Mouse (Mus musculus) midbrain, embryonic 16.5 days (tissue): Measurements from ENCODE around the gene Cnot4. TPM values are rescaled to one million over a fixed set of nuclear protein-coding genes. Genes with fewer than 3 reads are reported as not detected.

Source experiments
- ATAC-seq: fragments of 200-750 bp; cut with Nextera tagmentation; 2 replicates; pipeline ENCODE4 v1.8.0; 2017; ENCODE audit warnings: moderate TSS enrichment
- H3K27ac ChIP-seq: fragments of 300-500 bp; sonication (generic); 2 replicates; pipeline ENCODE4 v1.5.1; 2014; ENCODE audit warnings: mild to moderate bottlenecking, low read length, mixed read lengths
- H3K27me3 ChIP-seq: fragments of 300-500 bp; sonication (generic); 2 replicates; pipeline ENCODE4 v1.6.1; 2014; ENCODE audit warnings: low read depth, low read length, mixed read lengths; ENCODE audit not compliant: control insufficient read depth, insufficient read depth
- H3K36me3 ChIP-seq: fragments of 300-500 bp; sonication (generic); 2 replicates; pipeline ENCODE4 v1.6.1; 2014; ENCODE audit warnings: mild to moderate bottlenecking, low read length, moderate library complexity, mixed read lengths; ENCODE audit not compliant: control insufficient read depth, insufficient read depth
- H3K4me1 ChIP-seq: fragments of 300-500 bp; sonication (generic); 2 replicates; pipeline ENCODE4 v1.6.1; 2014; ENCODE audit warnings: mild to moderate bottlenecking, low read length, mixed read lengths; ENCODE audit not compliant: control insufficient read depth, insufficient read depth
- H3K4me2 ChIP-seq: fragments of 300-500 bp; sonication (generic); 2 replicates; pipeline ENCODE4 v1.6.1; 2014; ENCODE audit warnings: mild to moderate bottlenecking, low read length, mixed read lengths
- H3K4me3 ChIP-seq: fragments of 300-500 bp; sonication (generic); 2 replicates; pipeline ENCODE4 v1.5.1; 2014; ENCODE audit warnings: low read depth, mild to moderate bottlenecking, low read length, moderate library complexity, mixed read lengths
- H3K9ac ChIP-seq: fragments of 300-500 bp; sonication (generic); 2 replicates; pipeline ENCODE4 v1.6.1; 2014; ENCODE audit warnings: low read depth, low read length, mixed read lengths
- H3K9me3 ChIP-seq: fragments of 300-500 bp; sonication (generic); replicated peaks from 2 replicates; pipeline ENCODE4 v1.6.1; 2014; ENCODE audit warnings: mild to moderate bottlenecking, low read length, mixed read lengths; ENCODE audit not compliant: control insufficient read depth, poor library complexity, severe bottlenecking
- WGBS: fragments of 180-500 bp; shearing (Covaris S2); extraction: QIAGEN DNeasy Blood & Tissue Kit; methylation state at CpG from one replicate; pipeline ENCODE4 v1.1.7; 2014; 5-methylcytosine and 5-hydroxymethylcytosine counted together
- polyA plus RNA-seq: library from polyadenylated mRNA; unstranded; fragments of >200 nt; fragmentation: Nextera tagmentation; extraction: Ambion mirVana; gene quantifications from 2 replicates; pipeline ENCODE4 v1.2.1, GENCODE M21; 2015

Gene Cnot4
- polyA plus RNA-seq, 1 experiment from 2014 or later, result 36.3 TPM

DNA sequence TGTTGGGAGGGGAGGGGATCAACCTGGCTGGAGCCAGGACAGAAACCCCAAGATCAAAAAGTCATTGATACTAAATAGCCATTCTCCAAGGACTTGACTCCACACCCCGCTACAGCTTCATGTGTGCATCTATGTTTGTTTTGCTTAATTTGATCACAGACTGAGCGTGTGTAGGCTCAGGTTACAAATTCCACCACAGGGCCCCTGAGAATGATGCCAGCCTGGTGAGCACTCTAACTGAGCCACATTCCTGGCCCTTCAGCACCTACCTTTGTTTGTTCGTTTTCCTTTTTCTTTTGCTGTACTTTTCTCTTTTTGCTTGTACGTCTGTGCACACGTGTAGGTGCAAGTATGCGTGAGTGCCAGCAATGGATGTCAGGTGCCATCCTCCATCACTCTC is 144.3 kb downstream of the Cnot4 start:
- Histone ChIP-seq H3K27me3 (no peaks in the 10 kb centered on the region), H3K9ac (no peak overlapping the region), H3K9me3 (no peaks in the 10 kb centered on the region), H3K4me2 (no peak overlapping the region), H3K4me3 (no peak overlapping the region), H3K27ac (no peak overlapping the region), H3K4me1 (no peaks in the 10 kb centered on the region), H3K36me3 (no peaks in the 10 kb centered on the region)
- ATAC-seq, result no peak
- 81% methylated on average over 6 of the region's 6 CpGs for WGBS

DNA sequence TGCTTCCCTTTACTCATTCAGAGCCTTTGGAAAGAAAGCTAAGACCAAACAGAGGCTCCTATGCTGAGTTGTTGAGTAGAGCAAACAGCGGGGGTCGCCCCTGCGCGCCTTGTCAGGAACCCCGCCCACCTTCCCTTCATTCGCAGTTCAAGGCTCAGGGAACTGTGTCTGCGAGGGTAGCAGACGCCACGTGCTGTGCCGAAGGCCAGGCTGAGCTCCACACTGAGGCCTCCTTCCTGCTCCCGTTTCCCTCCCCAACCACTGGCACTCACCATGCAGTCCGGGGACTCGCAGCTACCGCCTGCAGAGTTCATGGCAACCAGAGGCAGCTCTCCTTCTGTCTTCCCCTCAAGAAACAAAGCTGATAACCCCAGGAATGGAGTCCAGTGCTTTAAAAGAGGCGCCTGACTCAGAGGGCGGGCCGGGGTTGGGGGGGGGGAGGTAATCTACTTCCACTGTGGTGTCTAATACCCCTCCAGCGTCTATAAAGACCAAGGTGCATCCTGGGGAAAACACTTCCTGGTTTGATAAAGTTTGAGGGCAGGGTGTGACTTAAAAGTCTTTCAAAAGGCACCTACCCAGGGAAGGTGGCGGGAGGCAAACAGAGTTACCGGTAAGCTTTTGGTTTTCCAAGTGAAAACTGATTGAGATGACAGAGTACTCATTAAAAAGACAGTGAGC is 145.3 kb downstream of the Cnot4 start, which contains the start of gene Slc23a4:
Slc23a4 (minus strand) TSS at position 324 of the 681 bp plus-strand sequence.
- H3K36me3 ChIP-seq, result no peaks in the 10 kb centered on the region
- ATAC-seq, result no peak
- no peaks in the 10 kb centered on the region for H3K9me3 ChIP-seq
- no peak within 1 kb of the TSS for H3K27ac ChIP-seq
- no peaks in the 10 kb centered on the region for H3K27me3 ChIP-seq
- H3K4me3 ChIP-seq, result no peak within 1 kb of the TSS
- H3K4me2 ChIP-seq, result peak within 1 kb of the TSS; percentile 5; the same call in 1 of the 2 replicates
- H3K9ac ChIP-seq, result no peak within 1 kb of the TSS
- 7% methylated on average over 20 of the region's 20 CpGs for WGBS
- H3K4me1 ChIP-seq, result no peaks in the 10 kb centered on the region

DNA sequence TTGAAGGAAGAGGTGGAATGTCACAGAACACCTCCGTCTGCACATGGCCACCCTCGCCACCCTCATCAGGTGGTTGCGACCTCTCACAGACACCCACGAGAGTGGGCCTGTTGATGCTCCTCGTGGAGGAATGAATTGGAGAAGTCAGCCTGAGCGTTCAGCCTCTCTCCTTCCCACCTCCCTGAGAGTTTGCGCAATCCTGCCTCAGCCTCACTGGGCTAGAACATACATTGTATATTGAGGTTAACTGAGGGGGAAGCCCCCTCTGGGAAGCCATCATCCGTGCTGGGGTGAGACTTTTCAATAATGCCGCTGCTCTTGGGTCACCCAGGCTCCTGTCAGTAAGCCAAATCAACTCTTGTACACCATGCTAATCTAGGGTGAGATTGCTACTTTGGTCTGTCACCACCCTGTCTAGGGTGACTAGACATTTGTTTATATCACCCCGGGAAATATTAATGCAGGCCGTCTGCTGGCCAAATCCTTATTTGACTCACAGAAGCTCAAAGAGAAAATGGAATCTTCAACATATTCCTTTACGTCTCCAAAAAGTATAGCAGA is 146.4 kb downstream of the Cnot4 start:
- no peak for ATAC-seq
- no peaks in the 10 kb centered on the region for H3K9me3 ChIP-seq
- H3K4me3 ChIP-seq, result no peak overlapping the region
- no peaks in the 10 kb centered on the region for H3K4me1 ChIP-seq
- H3K9ac ChIP-seq, result no peak overlapping the region
- no peak overlapping the region for H3K27ac ChIP-seq
- H3K36me3 ChIP-seq, result no peaks in the 10 kb centered on the region
- WGBS, result 92% methylated on average over 12 of the region's 12 CpGs
- H3K4me2 ChIP-seq, result no peak overlapping the region
- no peaks in the 10 kb centered on the region for H3K27me3 ChIP-seq

DNA sequence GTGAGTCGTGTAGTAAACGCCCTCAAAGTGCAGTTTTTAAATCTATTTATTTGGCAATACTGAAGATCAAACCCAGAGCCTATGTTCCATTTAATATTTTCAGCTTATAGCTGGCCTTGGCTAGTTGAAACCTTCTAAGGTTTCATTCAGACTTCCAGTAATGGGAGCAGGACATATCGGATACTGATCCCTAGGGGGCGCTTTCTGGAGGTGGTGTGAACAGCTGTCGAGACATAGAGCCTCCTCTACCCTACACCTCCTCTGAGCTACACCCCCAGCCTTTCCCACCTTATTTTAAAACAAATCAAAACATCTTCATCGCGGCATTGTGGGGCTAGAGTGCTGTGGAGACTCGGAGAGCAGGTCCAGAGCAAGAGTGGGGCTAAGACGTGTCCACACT is 152.9 kb downstream of the Cnot4 start:
- Histone ChIP-seq H3K9ac (no peak overlapping the region), H3K36me3 (no peaks in the 10 kb centered on the region), H3K9me3 (no peaks in the 10 kb centered on the region), H3K4me3 (no peak overlapping the region), H3K27ac (no peak overlapping the region), H3K4me2 (no peak overlapping the region), H3K4me1 (no peaks in the 10 kb centered on the region), H3K27me3 (no peaks in the 10 kb centered on the region)
- whole genome bisulfite sequencing, result 68% methylated on average over 9 of the region's 9 CpGs
- ATAC-seq, result no peak

DNA sequence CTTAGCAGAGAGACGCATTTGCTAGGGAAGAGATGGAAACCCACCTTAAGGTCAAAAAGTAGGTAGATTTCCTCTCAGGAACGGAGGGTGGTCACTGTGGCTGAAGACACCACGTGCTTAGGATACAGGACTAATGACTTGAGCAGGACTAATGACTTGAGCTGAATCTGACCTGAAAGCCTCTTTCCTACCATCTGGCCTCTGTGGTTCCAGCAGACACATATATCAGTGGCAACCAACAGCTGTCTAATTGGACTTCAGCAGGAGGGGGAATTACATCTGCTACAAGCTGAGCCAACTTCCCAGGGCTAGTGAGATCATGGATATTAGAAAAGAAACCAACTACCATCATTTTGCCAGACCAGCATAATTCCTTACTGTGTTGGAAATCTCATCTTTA is 154.2 kb downstream of the Cnot4 start:
- H3K27ac ChIP-seq, result no peak overlapping the region
- no peaks in the 10 kb centered on the region for H3K9me3 ChIP-seq
- H3K9ac ChIP-seq, result no peak overlapping the region
- H3K4me3 ChIP-seq, result no peak overlapping the region
- no peaks in the 10 kb centered on the region for H3K4me1 ChIP-seq
- H3K36me3 ChIP-seq, result no peaks in the 10 kb centered on the region
- no peaks in the 10 kb centered on the region for H3K27me3 ChIP-seq
- WGBS, result 86% methylated on average over 3 of the region's 3 CpGs
- H3K4me2 ChIP-seq, result no peak overlapping the region
- ATAC-seq, result no peak

Other genes with a start within 250 kb of the Cnot4 start
- 15.5 and 15.6 TPM in 2 replicates for gene Wdr91, start 222.8 kb downstream of the Cnot4 start, polyA plus RNA-seq
- not detected in 2 replicates for gene Stra8, start 213.6 kb downstream of the Cnot4 start, polyA plus RNA-seq
- 0.85 and 0.92 TPM in 2 replicates for gene Slc23a4, start 145.3 kb downstream of the Cnot4 start, polyA plus RNA-seq
- 23.9 and 26.8 TPM in 2 replicates for gene Nup205, start 43.7 kb upstream of the Cnot4 start, polyA plus RNA-seq
- 5.8 and 8.0 TPM in 2 replicates for gene Slc13a4, start 174.4 kb upstream of the Cnot4 start, polyA plus RNA-seq
- 1.5 and 1.7 TPM in 2 replicates for gene Fam180a, start 192.4 kb upstream of the Cnot4 start, polyA plus RNA-seq